Mouse (Mus musculus) lung, postnatal 14 days (tissue): Measurements from ENCODE around the gene Rfx7.
A peak's percentile ranks its signal among the peaks of the same experiment; 100 is the strongest.
"Not testable (repeated sequence)": the region's sequence is repeated elsewhere in the genome, so short reads cannot be mapped to it uniquely, and the experiment has no call there.

Source experiments
- DNase-seq: peaks from one replicate; pipeline ENCODE4 v3.0.0; 2021

Gene Rfx7

DNA sequence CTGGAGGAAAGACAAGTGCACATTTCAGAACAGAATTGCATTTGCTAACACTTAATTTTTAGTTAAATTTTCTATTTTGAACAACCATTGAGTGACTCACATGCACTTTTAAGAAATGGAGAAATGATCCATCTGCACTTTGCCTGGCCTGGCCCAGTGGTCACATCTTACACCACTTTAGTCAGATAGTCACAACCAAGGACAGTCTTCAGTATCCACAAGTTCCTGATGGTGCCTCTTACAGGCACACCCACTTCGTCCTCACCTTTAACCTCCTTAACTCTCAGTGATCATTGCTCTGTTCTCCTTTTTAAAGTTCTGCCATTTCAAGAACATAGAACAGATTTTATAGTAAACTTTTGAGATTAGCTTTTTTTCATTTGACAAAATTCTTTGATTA lies 26.7 kb downstream of the Rfx7 start:
- DNase-seq, result no peak

DNA sequence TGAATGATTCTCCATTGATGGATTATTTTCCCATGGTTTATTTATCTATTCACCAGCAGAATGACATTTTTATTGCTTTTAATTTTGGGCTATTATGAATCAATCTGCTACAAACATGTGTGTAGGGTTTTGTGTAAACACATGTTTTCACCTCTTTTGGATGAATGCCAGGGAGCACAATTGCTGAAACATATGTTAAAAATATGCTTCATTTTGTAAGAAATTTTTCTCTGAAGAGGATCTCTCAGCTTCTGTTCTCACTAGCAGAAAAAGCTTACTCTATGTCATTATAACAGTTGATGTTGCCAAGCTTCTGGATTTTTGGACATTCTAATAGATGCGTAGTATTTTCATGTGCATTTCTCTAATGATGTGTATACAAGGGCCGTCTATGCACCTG lies 28.3 kb downstream of the Rfx7 start:
- DNase-seq, result no peak

DNA sequence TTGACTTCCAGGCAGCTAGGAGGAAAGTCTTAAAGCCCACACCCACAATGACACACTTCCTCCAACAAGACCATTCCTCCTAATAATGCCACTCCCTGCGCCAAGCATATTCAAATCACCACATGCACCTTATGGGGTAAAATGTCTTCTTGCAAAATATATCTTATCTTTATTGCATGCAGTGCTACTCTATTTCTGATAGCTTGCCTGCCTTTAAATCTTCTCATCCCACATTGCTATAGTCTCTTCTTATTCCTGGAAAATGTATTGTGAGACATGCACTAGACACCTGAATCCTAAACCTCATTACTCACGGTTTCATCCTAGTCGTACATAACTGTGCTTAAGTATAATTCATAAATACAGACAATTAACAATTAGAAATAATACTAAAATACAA lies 31.2 kb downstream of the Rfx7 start:
- no peak for DNase-seq

DNA sequence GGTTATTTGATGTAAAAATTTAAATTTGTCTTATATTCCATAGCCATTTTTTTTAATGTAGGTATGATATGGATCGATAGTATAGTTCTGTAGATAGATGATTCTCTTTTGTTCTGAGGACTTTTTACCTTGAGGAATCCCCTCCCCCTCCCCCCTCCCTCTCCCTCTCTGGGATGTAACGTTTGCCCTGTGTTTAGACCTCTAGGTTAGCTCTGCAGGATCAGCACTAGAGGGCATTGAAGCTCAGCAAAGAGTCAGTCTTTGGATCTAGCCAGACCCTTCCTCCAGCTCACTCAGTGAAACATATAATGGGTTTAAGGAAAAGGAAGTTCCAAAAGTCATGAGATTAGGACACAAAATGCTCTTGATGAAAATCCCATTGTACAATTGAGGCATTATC lies 35.1 kb downstream of the Rfx7 start:
- DNase-seq, result no peak

DNA sequence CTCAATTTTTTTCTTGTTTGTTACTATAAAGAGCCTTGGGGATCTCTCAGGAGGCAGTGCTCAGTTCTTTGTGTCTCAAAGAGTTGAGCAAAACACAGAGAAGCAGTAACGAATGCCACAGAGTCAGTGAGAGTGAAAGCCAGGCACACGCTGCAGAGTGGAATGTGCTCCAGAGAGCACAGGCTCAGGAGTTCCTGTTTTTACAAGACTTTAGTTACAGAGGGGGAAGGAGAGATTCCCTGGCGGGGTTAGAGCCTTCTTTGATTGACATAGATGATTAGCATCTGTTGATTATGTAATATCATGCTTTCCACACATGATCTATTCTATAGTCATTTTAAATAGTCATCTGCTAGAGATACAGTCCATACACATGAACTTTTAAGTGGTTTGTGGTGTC lies 48.2 kb downstream of the Rfx7 start:
- no peak for DNase-seq

DNA sequence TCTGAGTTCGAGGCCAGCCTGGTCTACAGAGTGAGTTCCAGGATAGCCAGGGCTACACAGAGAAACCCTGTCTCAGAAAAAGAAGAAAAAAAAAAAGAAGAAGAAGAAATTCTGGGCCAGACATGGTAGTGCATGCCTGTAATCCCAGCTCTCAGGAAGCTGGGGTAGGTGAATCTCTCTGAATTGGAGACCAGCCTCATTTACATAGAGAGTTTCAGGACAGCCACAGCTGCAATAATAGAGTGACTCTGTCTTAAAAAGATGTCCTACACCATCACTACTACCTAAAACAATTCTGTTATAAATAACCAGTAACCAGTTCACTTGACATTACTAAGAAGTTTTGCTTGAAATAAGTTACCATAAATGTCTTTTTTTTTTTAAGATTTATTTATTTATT lies 58.8 kb downstream of the Rfx7 start:
- no peak for DNase-seq

DNA sequence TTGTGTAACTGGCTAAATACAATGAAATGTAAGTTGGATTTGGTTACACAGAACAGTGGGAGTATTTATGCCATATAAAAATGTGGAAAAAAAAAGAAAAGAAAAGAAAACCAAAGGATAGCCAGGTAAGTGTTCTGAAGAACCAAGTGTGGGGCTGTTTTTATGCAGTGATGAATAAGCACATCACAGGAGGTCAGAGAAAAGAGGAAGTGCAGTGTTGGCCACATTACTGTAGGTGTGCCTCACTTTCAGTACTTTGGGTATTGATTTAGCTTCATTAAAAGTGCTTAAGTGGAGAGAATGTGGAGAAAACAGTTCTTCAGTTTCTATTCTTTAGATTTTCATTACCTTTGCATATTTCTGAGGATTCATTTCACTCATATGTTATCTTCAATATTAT lies 60.0 kb downstream of the Rfx7 start:
- no peak for DNase-seq

DNA sequence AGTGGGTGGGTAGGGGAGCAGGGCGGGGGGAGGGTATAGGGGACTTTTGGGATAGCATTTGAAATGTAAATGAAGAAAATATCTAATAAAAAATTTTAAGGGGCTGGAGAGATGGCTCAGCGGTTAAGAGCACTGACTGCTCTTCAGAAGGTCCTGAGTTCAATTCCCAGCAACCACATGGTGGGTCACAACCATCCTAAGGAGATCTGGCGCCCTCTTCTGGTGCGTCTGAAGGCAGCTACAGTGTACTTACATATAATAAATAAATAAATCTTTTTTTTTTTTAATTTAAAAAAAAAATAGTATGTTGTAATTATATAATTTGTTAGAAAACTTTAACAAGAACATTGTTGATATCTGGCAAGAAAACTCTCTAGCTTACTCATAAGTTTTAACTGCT lies 62.6 kb downstream of the Rfx7 start:
- DNase-seq, result not testable (repeated sequence)

DNA sequence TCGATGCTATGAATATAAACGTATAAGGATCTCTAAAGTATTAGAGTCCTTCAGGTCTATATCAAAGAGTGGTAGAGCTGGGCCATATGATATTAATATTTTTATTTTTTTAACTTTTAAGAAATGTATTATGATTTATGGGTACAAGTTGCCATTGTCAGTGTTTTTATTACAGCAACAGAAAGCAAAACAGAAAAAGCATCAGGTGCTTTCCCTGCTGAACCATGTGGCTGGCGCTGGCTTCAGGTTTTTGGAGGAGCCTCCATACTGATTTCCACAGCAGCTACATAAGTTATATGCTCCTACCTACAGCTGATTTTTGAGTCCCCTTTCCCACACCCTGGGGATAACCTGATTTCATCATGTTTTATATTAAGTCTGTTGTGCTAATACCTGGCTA lies 68.1 kb downstream of the Rfx7 start:
- no peak for DNase-seq

DNA sequence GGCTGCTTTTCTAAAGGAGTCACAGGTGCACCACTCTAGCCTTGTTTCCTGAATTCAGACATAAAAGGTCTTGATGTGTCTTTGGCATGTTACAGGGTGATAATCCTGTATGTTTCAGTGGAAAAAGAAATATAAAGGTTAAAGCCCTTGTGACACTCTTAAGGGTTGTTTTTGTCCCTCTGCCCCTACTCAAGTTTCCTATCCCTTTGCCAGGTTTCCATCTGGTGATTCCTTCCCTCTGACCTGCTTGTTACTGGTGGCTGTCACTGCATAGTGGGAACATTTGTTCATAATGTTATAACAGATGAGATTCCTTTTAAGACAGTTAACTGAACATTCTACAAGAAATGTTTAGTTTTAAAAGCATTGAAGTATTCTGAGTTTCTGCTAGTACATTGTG lies 77.7 kb downstream of the Rfx7 start:
- no peak for DNase-seq

DNA sequence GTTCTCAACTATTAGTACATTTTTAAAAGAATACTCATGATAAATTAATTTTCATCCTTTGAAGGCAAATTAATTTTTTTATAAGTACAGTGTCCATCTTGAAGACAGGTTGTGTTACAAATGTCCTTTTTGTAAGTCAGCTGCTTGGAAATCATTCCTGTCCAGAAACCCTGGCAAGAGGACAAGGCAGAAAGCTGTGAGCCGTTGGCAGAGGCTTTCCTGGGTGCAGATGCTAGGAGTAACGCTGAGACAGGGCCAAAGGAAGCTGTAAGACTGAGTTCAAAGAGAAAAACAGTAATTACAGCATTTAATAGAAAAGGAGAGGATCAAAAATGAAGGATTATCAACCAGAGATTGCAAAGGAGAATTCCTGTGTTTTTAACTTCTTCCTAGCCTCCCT lies 81.8 kb downstream of the Rfx7 start:
- no peak for DNase-seq

DNA sequence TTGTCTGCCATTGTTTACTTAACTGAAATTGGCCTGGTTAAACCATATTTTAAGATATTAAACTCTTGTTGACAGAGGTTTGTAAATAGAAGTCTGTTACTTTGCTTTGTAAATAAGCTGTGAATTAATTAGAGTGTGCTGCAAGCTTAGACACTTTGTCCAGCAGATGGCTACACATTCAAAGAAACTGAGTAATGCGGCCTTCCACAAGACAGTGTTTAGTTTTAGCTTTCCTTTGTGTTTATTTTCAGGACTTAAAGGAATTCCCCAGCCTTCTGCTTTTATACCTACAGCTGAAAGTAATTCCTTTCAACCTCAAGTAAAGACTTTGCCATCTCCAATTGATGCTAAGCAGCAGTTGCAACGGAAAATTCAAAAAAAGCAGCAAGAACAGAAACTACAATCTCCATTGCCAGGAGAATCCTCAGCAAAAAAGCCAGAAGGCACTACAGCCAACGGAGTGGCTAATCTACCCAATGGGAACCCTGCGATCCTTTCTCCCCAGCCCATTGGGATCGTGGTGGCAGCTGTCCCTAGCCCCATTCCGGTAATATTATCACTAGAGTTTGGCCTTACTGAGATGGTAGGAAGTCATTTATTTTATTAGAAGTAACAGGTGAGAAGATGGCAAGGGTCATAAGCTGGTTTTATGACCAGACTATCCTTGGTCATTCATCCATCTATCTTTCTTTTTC lies 82.9 kb downstream of the Rfx7 start:
- DNase-seq, result no peak

DNA sequence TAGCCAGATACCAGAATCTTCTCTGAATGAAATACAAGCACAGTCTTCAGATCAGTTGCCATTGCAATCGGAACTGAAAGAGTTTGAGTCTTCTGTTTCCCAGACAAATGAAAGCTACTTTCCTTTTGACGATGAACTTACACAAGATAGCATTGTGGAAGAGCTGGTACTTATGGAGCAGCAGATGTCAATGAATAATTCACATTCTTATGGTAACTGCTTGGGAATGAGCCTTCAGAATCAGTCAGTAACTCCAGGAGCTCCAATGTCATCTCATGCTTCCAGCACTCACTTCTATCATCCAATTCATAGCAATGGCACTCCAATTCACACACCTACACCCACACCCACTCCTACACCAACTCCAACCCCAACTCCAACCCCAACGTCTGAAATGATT lies 86.0 kb downstream of the Rfx7 start:
- no peak for DNase-seq

DNA sequence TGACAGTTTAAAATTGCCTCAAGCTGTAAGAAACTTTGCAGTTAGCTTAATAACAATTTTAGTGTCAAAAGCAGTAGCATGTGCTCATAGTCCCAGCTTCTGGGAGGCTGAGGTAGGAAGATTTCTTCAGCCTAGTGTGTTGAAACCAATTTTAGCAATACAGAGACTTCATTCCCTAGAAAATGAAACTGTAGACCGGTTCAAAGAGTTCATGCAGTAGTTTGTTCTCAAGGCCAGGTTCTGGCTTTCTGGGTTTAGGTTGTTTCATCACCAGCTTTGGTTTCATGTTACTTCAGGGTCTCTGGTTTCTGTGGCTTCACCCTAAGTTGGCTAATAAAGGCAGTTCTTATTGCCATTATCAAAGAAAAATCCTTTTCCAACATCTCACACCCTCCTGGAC lies 91.6 kb downstream of the Rfx7 start:
- no peak for DNase-seq

DNA sequence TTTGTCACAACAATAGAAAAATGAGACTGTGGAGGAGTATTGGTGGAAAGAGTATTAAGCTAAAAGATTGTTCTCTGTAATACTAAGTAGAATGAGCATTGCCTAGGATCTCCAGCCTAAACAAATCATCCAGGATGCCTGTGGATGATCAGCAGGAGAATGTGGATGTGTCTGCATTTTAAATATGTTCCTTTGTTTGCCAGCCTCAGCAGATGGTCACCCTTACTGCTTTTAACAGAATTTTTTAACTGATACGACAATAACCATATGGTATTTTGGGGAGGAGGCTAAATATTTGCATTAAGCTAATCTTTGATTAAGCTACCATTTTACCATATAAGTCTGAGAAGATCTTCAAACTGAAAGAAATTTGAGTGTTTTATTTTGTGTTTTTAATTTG lies 95.6 kb downstream of the Rfx7 start:
- no peak for DNase-seq

DNA sequence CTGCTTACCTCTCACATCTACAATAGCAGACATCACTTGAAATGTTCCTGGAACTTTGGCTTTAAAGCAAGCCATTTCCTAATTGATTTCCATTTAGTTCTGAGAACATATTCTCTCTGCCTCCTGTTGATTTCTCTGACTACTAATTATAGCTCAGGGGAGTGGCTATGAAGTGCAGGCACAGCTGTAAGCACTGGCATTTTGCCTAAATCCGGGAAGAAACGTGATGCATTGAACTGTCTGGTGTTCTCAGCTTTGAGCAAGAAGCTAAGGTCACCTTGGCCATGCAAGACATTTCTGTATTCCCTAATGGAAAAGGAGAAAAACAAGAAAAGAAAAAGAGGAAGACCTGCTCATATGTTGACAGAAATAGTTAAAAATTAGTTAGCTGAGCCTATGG lies 96.6 kb downstream of the Rfx7 start:
- DNase-seq, result peak; percentile 54

DNA sequence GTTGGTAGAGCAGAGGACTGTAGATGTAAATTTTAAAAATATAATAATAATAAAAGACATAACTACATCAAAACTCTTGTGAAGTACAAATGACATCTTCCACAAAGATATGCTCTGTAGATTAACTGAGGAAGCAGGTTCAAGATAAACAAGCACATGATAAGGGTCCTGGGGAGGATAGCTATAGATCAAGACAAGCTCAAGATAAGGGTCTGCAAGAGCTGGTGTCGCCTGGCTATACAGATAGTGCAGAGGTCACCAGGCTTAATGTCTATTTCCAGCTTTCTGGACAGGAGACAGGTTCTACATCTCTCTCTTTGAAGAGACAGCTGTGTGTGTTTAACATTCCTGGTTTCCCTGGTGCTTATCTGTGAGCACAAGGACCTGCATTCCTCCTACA lies 100.2 kb downstream of the Rfx7 start:
- no peak for DNase-seq

DNA sequence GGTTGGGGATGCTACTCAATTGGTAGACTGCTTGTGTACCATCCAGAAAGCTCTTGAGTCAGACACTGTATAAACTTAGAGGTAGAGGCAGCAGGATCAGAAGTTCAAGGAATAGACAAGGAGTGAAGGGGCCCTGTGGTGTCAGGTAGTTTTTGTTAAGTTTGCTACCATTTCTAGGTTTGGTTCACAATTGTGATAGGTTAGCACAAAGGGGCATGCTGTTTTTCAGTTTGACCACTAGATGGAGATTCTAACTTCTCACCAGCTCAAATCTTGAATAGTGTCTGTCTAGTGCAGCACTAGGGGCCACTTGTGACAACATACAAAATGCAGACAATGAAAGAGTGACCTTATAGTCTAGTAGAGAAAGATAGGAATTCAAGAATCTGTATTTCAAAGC lies 103.1 kb downstream of the Rfx7 start:
- DNase-seq, result no peak

DNA sequence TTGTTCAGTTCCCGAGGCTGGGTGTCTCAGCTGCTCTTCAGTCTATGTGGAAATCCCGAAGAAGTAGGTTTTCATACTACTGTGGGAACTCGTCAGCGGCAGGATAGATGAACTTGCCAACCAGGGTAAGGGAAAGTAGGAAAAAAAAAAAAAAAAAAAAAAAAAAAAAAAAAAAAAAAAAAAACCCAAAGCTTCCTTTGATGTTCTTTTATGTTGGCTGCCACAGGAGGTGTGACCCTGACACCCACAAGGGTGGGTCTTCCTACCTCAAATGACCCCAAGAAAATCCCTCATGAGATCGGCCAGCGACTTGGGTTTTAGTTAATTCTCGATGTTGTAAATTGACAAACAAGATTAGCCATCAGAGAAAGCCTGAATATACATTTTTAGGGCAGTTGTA lies 104.5 kb downstream of the Rfx7 start:
- no peak for DNase-seq

DNA sequence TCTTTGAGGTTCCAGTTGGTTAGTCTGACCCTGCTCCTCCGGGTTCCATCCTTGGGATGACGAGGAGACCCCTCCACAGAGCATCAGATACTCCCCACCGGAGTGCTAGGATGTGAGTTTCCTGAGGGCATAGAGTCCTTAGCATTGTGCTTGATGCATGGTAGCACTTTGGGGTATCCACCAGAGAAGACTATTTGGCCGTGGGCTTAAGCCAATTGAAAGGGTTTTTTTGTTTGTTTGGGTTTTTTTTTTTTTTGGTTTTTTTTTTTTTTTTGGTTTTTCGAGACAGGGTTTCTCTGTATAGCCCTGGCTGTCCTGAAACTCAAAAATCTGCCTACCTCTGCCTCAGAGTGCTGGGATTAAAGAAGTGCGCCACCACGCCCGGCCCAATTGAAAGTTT lies 105.2 kb downstream of the Rfx7 start:
- no peak for DNase-seq

DNA sequence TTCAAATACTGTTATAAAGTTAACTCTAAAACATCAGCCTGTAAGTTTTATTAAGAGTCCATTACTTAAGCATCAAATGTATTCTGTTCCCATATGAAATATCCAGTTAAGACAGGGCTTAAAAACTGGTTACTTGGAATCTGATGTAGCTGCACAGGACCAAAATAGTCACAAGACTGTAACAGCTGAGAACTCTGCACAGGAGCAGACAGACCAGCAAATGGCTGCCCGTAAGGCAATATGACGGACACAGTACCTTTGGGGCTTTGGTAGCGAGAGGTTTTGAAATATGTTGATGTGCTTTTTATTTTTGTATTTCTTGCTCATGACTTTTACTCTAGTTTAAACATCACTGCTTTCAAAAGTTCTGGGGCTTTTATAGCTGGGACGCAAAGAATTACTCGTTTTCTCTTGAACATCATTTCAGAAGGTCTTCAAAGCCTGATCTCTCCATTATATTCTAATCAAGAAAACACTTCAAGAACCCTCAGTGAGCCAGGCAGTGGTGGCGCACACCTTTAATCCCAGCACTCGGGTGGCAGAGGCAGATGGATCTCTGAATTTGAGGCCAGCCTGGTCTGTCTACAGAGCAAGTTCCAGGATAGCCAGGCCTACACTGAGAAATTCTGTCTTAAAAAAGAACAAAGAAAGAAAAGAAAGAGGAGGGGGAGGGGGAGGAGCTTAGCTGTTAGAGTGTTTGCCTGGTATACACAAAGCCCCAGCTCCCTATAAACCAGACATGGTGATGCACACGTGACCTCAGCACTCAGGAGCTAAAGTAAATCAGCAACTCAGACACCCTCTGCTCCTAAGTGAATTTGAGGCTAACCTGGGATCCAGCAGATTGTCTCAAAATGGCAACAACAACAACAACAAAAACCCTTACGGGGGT lies 107.2 kb downstream of the Rfx7 start:
- DNase-seq, result no peak

DNA sequence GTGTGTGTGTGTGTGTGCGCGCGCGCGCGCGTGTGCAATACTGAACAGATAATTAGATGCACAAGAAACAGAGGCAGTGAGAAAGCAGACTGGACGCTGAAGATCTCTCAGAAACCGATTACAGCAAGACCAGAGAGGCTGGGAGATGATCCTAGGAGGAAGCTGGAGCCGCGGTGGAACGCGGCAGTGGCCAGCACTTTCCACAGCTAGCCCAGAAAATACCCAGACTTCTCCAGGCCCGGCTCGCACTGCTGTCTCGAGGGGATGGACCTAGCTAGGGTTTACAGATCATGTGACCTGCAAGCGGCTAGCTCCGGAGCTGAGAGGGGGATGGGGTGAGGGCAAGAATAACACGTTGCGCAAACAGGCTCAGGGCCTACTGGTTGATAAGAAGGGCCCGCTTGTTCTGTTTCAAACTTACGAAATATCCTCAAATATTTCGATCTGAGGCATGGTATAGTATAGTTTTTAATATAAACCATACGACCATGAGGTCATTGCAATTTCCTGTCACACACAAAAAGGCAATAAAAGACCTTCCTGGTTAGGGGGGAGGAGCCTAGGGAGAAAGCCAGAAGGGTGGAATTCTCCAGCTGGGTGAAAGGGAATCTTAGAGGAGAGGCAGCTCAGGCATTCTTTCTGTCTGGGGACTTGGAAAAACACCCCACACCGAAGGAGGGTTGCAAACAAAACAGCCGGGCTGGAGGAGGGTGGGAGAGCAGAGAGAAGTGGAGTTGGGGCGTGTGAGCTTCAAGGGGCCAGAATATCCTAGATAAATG lies 108.0 kb downstream of the Rfx7 start:
- DNase-seq, result peak; percentile 86

DNA sequence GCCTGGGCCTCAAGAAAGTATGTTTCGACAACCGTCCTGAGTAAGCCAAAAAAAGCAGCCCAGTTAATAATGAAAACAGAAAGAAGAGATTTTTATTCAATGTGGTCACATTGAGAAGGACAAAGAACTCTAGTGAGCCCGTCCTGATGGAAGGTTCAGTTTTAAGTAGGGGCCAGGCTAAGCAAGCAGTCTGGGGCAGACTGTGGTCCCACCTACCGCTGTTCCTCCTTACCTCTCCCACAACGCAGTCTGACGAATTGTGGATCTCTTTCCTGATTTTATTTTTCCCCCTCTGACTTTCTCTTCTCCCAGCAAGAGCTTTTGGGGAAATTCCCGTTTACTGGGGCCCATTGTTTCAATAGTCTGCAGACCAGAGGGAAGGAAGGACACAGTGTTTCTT lies 108.6 kb downstream of the Rfx7 start:
- DNase-seq, result no peak
